Mouse (Mus musculus): ENCODE results near the gene Mypn. TPM values are rescaled to one million over a fixed set of nuclear protein-coding genes. Genes with fewer than 3 reads are reported as not detected.

Mypn gene
- 1 to 10 TPM; 3.5 to 4.4 (median 4.0) TPM for total RNA-seq (2022)

GRCm38 (mm10) chr10:63203728-63204127 lies at the start of gene Mypn:
Mypn (minus strand) TSS chr10:63203952.
- DNase-seq (ENCODE audit: low spot score in 2 of 2): no peak

GRCm38 (mm10) chr10:63248421-63248820 lies 44.7 kb upstream of the Mypn start:
- DNase-seq (ENCODE audit: low spot score in 2 of 2): no peak

GRCm38 (mm10) chr10:63247457-63247856 lies 43.7 kb upstream of the Mypn start:
- DNase-seq (ENCODE audit: low spot score in 2 of 2): no peak

GRCm38 (mm10) chr10:63245846-63246245 lies 42.1 kb upstream of the Mypn start:
- no peak for DNase-seq (ENCODE audit: low spot score in 2 of 2)

GRCm38 (mm10) chr10:63244746-63245145 lies 41.0 kb upstream of the Mypn start:
- DNase-seq (ENCODE audit: low spot score in 2 of 2): no peak

- DNase-seq (ENCODE audit: low spot score in 2 of 2): no peak
Measured at GRCm38 (mm10) chr10:63244055-63244671, 40.4 kb upstream of the Mypn start.

- peak; percentile 86 to 93 for DNase-seq (ENCODE audit: low spot score in 2 of 2)
Measured at GRCm38 (mm10) chr10:63243493-63244054, 39.8 kb upstream of the Mypn start, which contains the start of gene Herc4. Herc4 (plus strand) TSS chr10:63243810.

- DNase-seq (ENCODE audit: low spot score in 2 of 2): no peak
Measured at GRCm38 (mm10) chr10:63242798-63243435, 39.2 kb upstream of the Mypn start.

GRCm38 (mm10) chr10:63240868-63241271 lies 37.1 kb upstream of the Mypn start:
- DNase-seq (ENCODE audit: low spot score in 2 of 2): no peak

GRCm38 (mm10) chr10:63239848-63240247 lies 36.1 kb upstream of the Mypn start:
- no peak for DNase-seq (ENCODE audit: low spot score in 2 of 2)

- DNase-seq (ENCODE audit: low spot score in 2 of 2): no peak
Measured at GRCm38 (mm10) chr10:63238090-63238489, 34.3 kb upstream of the Mypn start.

GRCm38 (mm10) chr10:63237206-63237605 lies 33.5 kb upstream of the Mypn start:
- no peak for DNase-seq (ENCODE audit: low spot score in 2 of 2)

- no peak for DNase-seq (ENCODE audit: low spot score in 2 of 2)
Measured at GRCm38 (mm10) chr10:63236663-63237062, 32.9 kb upstream of the Mypn start.

GRCm38 (mm10) chr10:63235889-63236288 lies 32.1 kb upstream of the Mypn start:
- DNase-seq (ENCODE audit: low spot score in 2 of 2): no peak

GRCm38 (mm10) chr10:63234133-63234532 lies 30.4 kb upstream of the Mypn start:
- peak in 1 of 2 experiments; percentile 54 for DNase-seq (ENCODE audit: low spot score in 2 of 2)

- no peak for DNase-seq (ENCODE audit: low spot score in 2 of 2)
Measured at GRCm38 (mm10) chr10:63231630-63232029, 27.9 kb upstream of the Mypn start.

GRCm38 (mm10) chr10:63230854-63231253 lies 27.1 kb upstream of the Mypn start:
- peak in 1 of 2 experiments; percentile 38 for DNase-seq (ENCODE audit: low spot score in 2 of 2)

GRCm38 (mm10) chr10:63230266-63230665 lies 26.5 kb upstream of the Mypn start:
- DNase-seq (ENCODE audit: low spot score in 2 of 2): no peak

- no peak for DNase-seq (ENCODE audit: low spot score in 2 of 2)
Measured at GRCm38 (mm10) chr10:63224341-63224740, 20.6 kb upstream of the Mypn start.

- no peak for DNase-seq (ENCODE audit: low spot score in 2 of 2)
Measured at GRCm38 (mm10) chr10:63221081-63221783, 17.5 kb upstream of the Mypn start.

GRCm38 (mm10) chr10:63208871-63209270 lies 5.1 kb upstream of the Mypn start:
- no peak for DNase-seq (ENCODE audit: low spot score in 2 of 2)

GRCm38 (mm10) chr10:63203002-63203401 lies 750 bp downstream of the Mypn start:
- DNase-seq (ENCODE audit: low spot score in 2 of 2): no peak

Data from left cerebral cortex, adult 8-10 months (tissue).